Mouse (Mus musculus) MEL (cell line): ENCODE data around the gene Atxn7.

ENCODE experiments used
- EP300 ChIP-seq, 2 experiments: IDR thresholded peaks; 2 replicates each; pipeline ENCODE4 v1.6.1; 2011; ENCODE audit warnings: improper control_type of control experiment in 2 of 2, low read length in 2 of 2, low read depth in 1 of 2, mild to moderate bottlenecking in 1 of 2
- UBTF ChIP-seq: IDR thresholded peaks from 2 replicates; pipeline ENCODE4 v1.6.1; 2012; ENCODE audit warnings: low read depth, mild to moderate bottlenecking, inconsistent platforms, low read length, improper control_type of control experiment, moderate library complexity, borderline replicate concordance; ENCODE audit not compliant: insufficient read depth

DNA sequence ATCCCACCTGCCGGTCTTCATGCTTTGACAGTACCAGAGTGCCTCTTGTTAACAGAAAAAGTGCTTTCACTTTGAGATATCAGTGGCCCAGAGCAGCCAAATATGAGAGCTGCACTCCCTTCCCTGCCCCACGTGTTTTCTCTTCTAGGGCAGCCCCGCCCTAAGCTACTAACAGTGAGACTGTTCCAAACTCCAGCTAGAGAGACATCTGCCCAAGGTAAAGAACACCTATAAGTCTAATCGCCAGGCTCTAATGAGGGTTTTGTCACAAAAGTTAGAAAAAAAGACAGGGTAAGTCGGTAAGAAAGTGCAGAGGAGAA is 27.2 kb upstream of the Atxn7 start:
- TF ChIP-seq EP300 (IDR thresholded peaks at IDR 0.05; ENCODE audit: low read depth in 1 of 2, low read length in 2 of 2): no peak
- no peak for TF ChIP-seq UBTF
